Mouse (Mus musculus) thymus, postnatal 0 days (tissue): ENCODE measurements at regions not wholly inside any gene's neighbourhood (a gene's known extent, or its start where the extent isn't known, plus 50 kb on each side); places are given as distances from the start of the nearest gene placed in this dataset.

Experiments
- DNase-seq: peaks from one replicate; pipeline ENCODE4 v3.0.0-alpha.2; 2015; ENCODE audit warnings: low spot score

DNA sequence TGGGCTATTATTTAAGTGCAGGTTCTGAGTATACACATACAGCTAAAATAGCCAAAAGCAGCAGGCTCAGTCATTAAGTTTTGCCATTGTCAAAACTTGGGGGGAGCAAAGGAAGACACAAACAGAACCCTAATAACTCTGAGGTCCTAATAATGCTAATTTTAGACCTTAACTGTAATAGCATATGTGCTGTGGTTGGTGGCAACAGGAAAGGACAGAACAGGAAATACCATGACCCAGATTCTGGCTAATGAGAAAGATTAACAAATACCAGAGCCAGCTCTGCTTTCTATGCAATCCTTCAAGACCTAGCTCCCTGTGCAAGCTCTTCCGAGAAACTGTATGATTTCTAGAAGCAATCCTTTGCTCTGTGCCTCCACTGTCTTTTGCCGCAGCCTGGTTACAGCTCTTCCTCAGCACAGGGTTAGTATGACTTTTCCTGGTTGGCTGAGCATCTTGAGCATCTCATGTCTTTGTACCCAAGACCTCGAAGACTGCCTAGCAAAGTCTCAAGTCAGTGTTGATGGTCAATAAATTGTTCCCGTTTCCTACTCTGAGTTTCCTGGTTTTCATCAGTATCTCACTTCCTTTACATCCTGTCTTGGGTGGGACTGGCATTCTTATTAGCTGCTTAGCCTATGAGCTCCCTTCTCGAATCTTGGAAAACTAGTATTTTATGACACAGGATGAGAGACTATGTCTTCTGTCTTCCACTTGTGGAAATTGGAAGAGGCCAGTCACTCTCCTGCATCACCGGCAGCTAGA is 49.9 kb upstream of the Eed start:
- no peak for DNase-seq

DNA sequence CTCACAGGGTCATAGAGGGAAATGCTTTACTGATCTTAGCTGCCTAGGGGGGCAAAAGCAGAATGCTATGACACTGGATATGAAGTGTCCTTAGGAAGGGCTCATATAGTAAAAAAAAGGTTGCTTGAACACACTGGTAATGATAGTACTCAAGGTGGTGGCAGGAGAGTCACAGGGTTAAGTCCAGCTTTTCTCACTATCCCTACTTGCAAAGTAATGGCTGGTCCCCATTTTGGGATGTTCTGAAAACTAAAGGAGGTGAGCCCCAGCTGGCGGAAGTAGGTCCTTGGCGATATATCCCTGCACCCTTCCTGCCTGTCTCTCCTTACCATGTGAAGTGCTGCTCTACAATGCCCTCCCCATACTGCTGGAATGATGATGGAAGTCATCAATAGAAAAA is 52.3 kb upstream of the Eed start:
- no peak for DNase-seq

DNA sequence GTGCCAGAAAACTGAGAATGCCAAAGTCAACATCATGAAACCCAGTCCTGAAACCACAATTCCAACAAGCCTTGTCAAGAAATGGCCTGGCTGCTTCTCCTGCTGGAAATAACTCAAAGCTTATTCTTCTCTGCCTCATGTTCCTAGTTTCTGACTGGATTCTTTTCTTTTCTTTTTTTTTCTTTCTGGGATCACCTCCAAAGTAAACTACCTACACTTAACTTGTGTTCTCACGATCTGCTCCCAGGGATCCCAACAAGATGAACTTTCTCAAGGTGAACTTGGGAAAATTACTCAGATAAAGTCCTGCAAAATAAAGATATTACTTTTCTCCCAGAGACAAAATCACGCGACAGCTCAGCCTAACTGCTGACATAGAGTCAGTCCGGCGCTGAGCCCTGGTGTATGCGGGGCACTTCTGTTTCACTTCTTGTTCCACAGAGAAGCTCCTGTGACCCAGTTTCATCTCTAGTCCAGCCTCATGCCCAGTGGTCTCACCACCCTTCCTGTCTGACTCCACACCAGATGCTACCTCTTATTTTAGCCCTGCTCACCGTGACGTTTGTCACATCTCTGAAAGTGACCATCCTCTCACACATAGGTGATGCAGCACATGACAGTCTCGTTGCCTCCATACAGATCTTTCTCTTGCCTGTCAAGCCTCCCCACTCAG is 53.0 kb upstream of the Eed start:
- DNase-seq, result no peak

DNA sequence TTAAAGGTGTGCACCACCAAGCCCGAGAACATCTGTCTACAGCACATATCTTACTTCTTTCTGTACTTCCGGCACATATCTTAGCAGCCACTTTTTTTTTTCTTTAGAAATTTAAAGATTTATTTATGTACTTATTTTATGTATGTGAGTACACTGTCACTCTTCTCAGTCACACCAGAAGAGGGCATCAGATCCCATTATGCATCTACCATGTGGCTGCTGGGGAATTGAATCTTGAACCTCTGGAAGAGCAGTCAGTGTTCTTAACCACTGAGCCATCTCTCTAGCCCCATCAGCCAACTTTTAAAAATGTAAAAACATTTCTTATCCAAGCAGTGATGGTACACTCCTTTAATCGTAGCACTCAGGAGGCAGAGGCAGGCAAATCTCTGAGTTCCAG is 53.7 kb upstream of the Eed start:
- no peak for DNase-seq

DNA sequence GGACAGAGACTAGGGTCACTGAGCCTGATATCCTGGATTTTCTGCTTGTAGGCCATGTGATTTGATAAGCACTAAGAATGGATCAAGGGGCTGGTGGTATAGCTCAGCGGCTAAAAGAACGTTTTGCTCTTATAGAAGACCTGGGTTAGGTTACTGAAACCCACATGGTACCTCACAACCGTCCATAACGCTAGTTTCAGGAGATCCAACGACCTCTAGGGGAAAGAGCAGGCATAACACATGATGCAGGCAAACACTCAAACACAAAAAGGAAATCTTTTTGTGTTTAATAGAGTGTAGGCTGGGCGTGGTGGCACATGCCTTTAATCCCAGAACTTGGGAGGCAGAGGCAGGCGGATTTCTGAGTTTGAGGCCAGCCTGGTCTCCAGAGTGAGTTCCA is 54.6 kb upstream of the Eed start:
- no peak for DNase-seq

DNA sequence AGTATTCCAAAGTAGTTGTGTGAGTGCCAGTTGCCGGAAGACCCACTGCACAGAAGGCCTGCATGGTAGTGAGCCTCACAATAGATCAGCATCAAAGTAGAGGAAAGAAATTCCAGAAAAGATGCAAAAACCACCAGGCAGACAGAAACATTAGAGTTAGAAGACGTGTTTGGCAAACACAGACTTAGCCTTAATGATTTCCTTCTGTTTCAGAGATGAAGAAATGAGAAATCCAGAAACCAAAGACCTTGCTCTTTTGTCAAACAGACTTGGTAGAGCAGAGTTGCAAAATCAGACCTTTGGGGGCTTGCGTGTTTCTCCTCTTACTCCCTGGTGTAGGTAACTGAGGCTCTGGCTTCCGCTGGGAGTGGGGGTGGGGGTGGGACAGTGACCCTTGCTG is 57.0 kb upstream of the Eed start:
- DNase-seq, result no peak

DNA sequence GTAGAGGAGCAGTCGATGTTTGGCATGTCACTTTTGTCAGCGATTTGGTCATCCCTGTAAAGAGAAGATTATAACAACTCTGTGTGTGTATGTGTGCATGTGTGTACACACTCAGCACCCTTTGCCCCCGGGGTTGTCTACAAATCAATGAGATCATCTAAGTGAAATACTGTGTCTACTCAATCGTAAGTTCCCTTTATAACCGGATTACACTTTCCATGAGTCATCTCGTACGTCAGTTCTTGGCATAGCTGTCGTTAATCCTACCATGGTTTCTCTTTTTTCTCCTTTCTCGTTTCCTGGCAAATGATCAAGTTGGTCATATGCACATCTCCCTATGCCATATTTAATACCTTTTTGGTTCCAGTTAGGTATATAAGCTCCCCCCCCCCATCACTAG is 58.7 kb upstream of the Eed start:
- no peak for DNase-seq

DNA sequence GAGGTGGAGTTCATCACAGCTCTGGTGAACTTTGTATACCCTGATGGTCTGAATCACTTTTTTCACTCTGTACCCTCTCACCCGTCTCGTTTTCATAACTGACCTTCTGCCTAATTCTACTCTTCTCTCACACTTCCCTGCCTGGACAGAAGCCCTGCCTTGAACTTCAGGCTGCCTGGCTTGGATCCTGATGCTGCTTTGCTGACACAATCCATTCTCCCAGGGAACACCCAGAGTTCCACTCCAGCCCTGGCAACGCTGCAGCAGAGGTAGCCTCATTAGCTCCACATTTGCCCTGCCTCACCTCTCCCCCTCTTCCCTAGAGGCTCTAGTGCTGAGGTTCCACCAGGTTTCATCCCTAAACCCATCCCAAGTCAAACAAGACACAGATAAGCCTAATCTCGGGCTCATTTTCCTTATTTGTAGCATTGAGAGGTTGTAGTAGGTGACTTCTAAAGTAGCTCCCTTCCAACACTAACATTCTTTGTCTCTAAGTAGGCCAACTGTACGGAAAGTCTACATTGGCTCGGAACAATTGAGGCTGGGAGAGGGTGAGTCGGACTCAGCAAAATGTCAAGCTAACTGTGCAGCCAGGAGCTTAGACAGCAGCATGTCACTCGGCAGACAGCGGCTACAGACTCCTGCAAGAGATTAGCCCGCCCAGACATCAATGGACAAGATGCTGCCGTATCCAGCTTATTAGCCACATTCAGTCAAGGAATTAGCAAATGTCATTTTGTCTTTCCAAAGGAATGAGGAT is 60.0 kb upstream of the Eed start:
- no peak for DNase-seq

DNA sequence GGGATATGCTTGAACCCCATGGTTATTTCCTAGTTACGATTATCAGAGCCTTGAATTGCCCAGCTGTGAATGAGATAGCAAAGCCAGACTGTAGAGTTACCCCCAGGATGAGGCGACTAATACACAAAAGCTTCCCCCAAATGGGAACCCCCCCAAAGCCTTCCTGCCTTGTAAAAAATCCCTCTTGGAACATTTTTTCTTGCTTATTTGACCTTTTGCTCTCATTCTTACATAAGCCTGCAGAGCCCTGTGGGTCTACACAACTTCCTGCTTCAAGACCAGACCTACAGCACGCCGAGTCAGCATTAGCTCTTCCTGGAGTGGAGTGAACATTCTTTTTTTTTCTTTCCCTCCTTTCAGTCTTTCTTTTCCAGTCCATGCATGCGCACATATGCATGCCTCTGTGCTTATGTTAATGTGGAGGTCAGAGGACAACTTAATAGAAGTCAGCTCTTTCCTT is 60.8 kb upstream of the Eed start:
- peak; percentile 46 for DNase-seq

DNA sequence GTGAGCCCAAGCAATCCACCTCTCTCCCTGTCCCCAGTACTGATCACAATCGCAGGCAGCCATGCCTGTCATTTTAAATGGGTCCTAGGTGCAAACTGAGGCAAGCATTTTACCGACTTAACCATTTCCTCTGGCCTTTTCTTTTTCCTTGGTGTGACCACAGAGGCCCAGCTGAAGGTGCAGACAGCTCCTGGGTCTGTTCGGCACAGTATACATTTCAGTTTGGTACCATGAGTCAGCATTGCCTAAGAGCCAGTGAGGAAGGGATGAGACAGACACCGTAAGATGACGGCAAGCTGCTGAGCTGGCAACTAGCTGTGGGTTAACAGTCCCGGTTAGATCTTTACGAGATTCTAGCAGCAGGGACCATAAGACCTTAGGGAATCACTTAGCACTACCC is 61.6 kb upstream of the Eed start:
- peak; percentile 49 for DNase-seq

DNA sequence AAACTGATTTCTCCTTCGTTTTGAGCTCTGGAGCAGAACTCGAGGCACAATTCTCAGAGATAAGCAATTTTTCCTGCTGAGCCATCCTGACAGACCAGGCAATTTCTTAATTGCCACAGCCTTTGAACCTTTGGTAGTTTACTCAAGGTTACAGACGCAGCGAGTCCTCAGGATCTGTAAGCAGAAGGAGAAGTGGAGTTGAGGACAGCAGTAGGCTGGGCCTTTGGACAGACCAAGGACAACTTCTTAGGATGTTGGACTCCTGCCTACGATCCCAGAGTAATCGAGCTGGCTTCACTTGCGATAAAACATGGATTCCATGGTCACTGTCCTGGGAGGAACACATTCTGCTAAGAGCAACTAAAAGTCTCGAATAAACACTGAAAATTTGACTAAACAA is 62.7 kb upstream of the Eed start:
- no peak for DNase-seq

DNA sequence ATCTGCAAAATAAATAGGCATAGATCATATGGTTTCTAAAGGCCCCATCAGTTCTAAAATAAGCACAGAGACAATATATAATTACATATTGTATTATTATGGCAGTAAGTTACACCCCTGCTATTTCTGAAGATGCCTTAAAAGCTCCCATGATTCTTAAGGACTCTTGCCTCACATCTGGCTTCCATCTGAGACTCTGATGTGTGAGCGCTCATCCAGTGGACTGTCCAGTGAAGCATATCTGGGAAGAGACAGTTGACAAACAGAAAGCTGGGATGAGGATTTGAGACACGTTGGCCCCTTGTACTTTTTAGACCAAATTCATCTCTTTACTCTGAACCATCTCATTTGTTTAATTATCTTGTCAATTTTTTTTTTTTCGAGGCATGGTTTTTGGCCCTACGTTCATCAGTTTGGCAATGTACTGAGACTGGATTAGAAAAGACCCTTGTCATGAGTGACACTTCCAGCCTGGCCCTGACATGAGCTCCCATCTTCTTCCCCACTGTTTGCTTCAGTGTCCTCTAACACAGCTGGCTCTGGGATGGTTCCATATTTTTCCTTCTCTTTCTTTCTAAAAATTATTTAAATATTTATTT is 63.4 kb upstream of the Eed start:
- no peak for DNase-seq

DNA sequence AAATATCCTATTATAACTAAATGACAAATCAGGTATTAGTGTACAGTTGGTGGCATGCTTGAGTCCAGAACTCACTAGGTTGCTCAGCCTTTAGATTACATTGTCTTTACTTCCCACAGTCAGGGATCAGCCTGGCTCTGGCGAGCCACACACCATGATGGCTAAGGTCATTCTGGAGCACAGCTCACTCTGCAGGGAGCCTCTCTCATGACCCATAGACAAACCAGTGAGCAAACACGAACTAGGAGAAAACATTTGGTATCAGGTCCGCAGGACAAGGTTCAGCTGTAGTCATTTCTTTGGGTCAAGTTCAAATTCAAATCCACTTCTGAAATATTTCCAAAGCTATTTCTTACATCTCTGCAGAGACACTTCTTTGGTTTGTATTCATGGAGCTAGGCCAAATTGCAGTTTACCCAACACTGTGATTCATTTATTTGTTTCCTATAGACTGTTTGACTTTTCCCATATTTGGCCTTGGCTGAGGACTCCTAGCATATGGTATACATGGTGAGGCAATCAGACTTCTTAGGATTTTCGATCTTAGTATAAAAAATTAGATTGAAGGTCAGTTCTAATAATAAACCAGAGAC is 64.5 kb upstream of the Eed start:
- no peak for DNase-seq

DNA sequence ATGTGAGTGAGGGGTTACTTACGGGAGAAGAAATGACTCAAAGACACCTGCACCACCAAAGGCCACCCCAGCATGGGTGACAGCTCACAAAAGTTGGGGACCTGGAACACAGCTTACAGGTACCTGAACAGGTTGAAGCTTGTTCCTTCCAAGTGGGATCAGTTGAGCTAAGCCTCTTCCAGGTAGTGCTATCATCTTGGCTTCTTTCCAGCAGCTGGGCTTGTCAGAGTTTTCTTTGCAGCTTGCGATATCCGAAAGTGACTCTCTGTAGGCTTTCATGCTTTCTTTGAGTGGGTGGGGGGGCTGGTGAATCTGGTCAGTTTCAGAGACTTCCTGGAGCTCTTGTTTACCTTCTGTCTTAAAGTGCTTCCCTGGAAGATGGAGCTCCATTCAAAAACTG is 65.4 kb upstream of the Eed start:
- DNase-seq, result no peak

DNA sequence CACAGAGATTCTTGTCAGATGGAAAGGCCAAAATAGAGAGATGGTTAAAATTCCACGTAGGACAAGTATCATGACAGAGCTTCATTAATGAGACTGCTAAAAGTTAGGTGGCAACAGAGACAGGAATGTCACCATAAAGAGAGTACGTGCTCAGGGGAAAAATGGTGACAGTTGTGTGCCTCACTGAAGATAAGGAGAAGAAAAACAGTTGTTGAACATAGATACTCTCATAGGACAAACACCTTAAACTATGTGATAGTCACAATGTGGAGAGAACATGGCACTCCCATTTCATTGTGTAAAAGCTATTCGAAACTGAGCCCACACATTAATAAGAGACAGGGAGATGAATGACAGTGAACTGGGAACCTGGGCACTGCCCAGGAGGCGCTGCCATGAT is 66.1 kb upstream of the Eed start:
- DNase-seq, result no peak

DNA sequence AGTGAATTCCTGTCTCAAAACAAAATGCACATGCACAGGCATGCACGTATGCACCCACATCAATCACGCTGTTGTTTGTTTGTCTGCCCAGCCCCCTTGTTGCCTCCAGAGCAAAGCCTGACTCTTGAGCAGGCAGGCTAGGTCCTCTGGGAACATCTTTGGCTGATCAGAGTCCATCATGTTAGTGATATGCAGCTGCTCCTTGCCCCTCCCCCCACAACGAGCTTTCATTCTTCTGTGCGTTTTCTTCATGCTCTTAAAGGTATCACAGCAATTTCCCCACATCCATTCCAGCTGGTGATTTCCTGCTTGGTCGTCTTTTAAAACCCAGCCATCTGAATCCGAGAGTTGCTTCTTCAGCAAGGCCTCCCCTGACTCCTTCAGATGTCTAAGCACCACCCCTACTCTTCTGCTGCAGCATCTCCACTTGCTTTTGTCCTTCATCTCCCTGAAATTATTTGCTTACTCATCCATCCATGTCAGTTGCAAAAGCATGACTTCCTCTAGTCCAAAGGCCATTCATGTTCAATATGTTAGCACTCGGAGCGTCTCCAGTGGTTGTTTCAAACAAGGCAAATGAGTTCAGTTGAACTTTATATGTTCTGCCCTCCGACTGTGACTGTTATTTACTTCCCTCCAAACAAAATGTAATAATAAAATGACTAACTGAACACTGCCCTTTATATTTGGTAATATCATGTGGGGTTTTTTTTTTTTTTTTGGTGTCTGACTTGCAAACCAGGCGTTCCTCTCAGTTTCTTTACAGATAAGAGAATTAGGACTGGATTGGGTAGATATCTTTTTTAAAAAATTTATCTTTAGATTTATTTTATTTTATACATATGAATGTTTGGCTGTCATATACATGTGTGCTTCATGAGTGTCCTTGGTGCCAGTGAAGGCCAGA is 67.9 kb upstream of the Eed start:
- peak; percentile 21 for DNase-seq

DNA sequence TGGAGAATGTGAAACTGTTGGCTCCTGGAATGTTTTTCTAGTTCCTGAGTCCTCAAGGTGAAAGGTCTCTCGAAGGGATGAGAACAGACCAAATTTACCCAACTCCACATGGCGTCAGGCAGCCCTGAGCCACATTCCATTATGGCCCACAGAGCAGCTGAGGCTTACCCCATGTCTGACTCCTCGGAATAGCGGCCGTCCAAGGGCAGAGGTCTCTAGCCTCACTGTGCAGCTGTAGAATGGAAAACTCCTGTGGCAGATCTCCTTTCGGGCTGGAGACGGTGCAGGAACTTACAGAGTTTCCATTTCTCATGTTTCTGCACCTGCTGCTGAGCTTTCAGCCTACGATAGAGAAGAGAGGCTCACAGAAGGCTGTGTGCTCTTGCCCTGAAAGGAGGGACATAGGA is 69.1 kb upstream of the Eed start:
- DNase-seq, result no peak

DNA sequence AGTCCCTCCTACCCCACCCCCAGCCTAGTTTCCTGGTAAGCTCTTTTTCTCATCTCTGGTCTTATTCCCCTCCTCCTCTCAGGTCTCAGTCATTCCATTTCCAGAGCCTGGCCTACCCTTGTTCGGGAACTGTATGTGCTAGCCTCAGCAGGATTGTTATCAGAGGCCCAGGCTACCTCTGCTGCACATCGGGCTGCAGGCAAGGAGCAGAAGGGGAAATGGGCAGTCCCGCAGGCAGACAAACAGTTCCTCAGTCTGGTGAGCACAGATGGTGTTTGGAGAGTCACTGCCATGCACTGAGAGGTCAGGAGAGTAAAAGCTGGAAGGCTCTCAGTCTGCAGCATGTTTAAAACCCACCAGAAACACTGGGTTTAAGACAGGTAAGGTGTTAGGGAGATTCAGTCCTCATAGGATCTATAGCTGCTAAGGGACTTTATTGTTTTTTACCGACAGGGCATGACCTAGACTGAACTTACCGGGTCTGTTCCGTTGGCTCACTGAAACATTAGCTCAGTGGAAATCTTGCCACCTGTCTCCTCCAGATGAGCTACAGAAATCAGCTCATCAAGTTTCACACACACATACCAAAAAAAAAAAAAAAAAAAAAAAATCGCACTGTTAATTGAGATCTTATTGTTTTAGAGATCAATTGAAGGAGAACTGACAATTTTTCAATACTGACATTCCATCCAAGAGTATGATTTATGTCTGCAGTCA is 74.2 kb upstream of the Eed start:
- no peak for DNase-seq

DNA sequence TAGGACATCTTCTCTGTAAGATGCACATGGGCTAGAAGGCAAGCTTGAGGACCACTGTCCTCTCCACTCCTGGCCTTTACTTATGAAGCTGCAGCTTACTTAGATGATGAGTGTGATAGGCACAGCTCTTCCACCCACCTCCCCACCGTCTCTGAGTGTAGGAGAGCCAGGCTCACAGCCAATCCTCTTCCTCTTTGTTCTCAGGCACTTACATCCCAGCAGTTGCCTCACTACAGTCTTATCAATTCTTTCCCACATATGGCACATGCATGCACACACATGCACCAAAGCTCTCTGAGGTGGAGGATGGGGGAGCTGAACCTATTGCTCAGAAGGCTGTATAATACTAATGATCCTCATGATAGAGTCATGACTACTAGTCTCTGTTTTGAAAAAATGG is 72.1 kb upstream of the Picalm start:
- no peak for DNase-seq

DNA sequence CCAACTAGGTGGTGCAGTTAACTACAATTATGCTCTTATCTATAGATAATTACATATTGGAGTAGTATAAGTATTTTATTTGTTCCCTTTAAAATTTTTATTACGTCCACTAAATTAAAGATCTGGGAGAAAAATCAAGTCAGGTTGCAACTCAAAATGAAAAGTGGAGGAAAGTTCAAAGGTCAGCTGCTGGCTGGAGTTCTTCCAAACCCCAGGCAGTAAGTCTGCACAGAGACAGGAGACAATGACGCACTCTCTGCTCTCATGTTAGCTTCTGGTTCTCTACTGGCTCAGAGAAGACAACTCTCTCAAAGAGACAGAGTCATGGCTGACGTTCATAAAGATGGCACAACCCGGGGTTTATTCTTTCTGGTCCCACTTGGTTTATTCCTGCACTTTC is 71.4 kb upstream of the Picalm start:
- DNase-seq, result no peak
